Mouse (Mus musculus): Measurements from ENCODE around the gene Kdm5c. TPM values are rescaled to one million over a fixed set of nuclear protein-coding genes. Genes with fewer than 3 reads are reported as not detected.

Gene Kdm5c
- 70.8 and 71.2 TPM in 2 replicates for polyA plus RNA-seq (2011; ENCODE audit: insufficient read depth, insufficient read length, low read depth, missing spikeins)

DNA sequence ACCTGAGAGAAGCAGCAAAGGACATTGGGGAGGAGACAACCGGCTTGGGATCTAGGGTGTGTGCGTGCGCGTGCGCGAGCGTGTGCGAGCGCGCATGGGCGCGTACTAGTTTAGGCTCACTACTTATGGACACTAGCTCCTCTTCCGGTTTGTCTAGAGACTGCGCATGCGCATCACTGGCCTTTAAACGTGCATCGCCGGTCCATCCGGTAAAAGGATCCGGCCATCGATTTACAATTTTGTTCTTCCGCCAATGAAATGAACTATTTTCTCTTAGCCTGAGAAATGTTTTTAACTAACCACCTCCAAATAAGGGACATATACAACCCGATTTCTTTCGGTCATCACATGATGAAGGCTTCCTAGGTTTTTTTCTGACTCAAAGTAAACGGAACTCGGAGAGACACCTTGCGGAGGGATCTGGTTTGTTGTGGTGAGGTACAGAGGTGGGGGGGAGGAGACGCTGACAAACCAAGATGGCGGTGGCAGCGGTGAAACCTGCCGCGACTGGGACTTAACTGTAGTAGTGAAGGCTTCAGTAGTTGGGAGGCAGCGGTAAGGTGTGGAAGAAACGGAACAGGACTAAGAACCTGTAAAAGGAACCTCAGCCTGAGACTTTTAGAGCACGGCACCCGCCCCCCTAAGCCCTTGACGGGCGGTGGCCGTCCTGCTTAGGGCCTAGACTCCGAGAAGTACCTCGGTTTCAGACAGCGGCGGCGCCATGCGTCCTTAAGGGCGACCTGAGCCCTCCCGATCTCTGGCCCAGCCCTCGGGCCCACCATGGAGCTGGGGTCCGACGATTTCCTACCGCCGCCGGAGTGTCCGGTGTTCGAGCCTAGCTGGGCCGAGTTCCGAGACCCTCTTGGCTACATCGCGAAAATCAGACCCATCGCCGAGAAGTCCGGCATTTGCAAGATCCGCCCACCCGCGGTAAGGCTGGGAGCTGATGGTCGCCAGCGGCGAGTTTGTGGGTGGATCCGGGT is at the start of gene Kdm5c:
Kdm5c (plus strand) TSS at position 240 of the 983 bp plus-strand sequence.
- TF ChIP-seq EP300 (IDR thresholded peaks at IDR 0.05; ENCODE audit: insufficient read depth, low read depth, low read length) (no peak), POLR2A (IDR thresholded peaks at IDR 0.05; ENCODE audit: insufficient read depth, low read length) (peak; percentile 24)
- H3K4me1 ChIP-seq (ENCODE audit: control insufficient read depth, insufficient read depth, low read length), result peaks cover 1% of the 10 kb centered on the region
- H3K9ac ChIP-seq (ENCODE audit: low read depth, poor library complexity, severe bottlenecking), result peak within 1 kb of the TSS; percentile 100
- peak within 1 kb of the TSS; percentile 29; the same call in 1 of the 2 replicates for H3K27ac ChIP-seq (ENCODE audit: insufficient read depth, low read length)
- no peaks in the 10 kb centered on the region for H3K27me3 ChIP-seq (ENCODE audit: control insufficient read depth, insufficient read depth, low read length, poor library complexity, severe bottlenecking)
- H3K9me3 ChIP-seq (replicated peaks; ENCODE audit: control insufficient read depth, insufficient read depth, low read length, poor library complexity, severe bottlenecking), result no peaks in the 10 kb centered on the region
- H3K4me3 ChIP-seq (ENCODE audit: low read depth, low read length), result peak within 1 kb of the TSS; percentile 99
- H3K36me3 ChIP-seq (ENCODE audit: control insufficient read depth, insufficient read depth, low read length, poor library complexity, severe bottlenecking), result peaks cover 12% of the 10 kb centered on the region; the same call in 1 of the 2 replicates

DNA sequence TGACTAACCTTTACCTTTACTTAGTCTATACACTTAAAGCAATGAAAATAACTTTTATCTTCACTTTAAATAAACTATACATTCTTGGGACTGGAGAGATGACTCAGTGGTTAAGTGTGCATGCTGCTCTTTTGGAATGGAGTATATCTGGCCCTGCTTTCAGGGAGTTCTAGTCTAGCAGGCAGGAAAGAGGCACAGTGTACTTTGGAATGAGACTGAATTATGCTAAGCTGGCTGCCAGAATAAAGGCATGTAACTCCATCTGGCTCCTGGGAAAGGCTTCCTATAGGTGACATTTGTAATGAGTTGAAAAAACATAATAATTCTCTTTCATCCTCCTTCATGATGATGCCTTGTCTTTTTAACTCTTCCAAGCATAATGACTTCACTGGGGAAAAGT is 45.7 kb upstream of the Kdm5c start:
- no peaks in the 10 kb centered on the region for H3K27me3 ChIP-seq (ENCODE audit: control insufficient read depth, insufficient read depth, low read length, poor library complexity, severe bottlenecking)

DNA sequence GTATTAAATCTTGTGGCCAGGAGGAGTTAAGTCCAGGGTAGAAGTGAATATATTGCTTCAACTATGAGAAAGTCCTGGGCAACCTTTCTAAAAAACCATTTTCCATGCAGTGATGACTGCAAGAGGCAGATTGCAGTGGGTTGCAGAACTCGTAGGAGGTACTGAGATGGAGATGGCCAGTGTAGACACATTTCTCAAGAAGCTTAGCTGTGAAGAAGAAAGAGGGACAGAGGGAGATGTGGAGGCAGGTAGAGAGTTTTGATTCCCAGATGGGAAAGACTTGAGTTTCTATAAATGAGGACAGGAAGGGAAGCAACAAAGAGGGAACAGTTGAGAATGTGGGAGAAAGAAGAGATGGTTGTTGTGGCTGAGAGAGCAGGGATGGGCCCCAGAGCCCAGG is 41.6 kb upstream of the Kdm5c start:
- no peaks in the 10 kb centered on the region for H3K36me3 ChIP-seq (ENCODE audit: control insufficient read depth, insufficient read depth, low read length, poor library complexity, severe bottlenecking)
- TF ChIP-seq CTCF (IDR thresholded peaks at IDR 0.05; ENCODE audit: low read depth, low read length), result no peak
- no peak overlapping the region for H3K4me3 ChIP-seq (ENCODE audit: low read depth, low read length)
- H3K9me3 ChIP-seq (replicated peaks; ENCODE audit: control insufficient read depth, insufficient read depth, low read length, poor library complexity, severe bottlenecking), result no peaks in the 10 kb centered on the region
- H3K4me1 ChIP-seq (ENCODE audit: control insufficient read depth, insufficient read depth, low read length), result no peaks in the 10 kb centered on the region
- H3K9ac ChIP-seq (ENCODE audit: low read depth, poor library complexity, severe bottlenecking), result no peak overlapping the region
- H3K27me3 ChIP-seq (ENCODE audit: control insufficient read depth, insufficient read depth, low read length, poor library complexity, severe bottlenecking), result no peaks in the 10 kb centered on the region
- H3K27ac ChIP-seq (ENCODE audit: insufficient read depth, low read length), result no peak overlapping the region

More for the DNA sequence above, 45.7 kb upstream of the Kdm5c start:
- no peaks in the 10 kb centered on the region for H3K4me1 ChIP-seq (ENCODE audit: control insufficient read depth, insufficient read depth, low read length)
- no peaks in the 10 kb centered on the region for H3K36me3 ChIP-seq (ENCODE audit: control insufficient read depth, insufficient read depth, low read length, poor library complexity, severe bottlenecking)
- H3K9me3 ChIP-seq (replicated peaks; ENCODE audit: control insufficient read depth, insufficient read depth, low read length, poor library complexity, severe bottlenecking), result no peaks in the 10 kb centered on the region
- TF ChIP-seq EP300 (IDR thresholded peaks at IDR 0.05; ENCODE audit: insufficient read depth, low read depth, low read length), result no peak
- TF ChIP-seq CTCF (IDR thresholded peaks at IDR 0.05; ENCODE audit: low read depth, low read length), result no peak
- TF ChIP-seq POLR2A (IDR thresholded peaks at IDR 0.05; ENCODE audit: insufficient read depth, low read length), result no peak
- H3K27ac ChIP-seq (ENCODE audit: insufficient read depth, low read length), result no peak overlapping the region
- no peak overlapping the region for H3K4me3 ChIP-seq (ENCODE audit: low read depth, low read length)
- no peak overlapping the region for H3K9ac ChIP-seq (ENCODE audit: low read depth, poor library complexity, severe bottlenecking)

- H3K27me3 ChIP-seq (ENCODE audit: control insufficient read depth, insufficient read depth, low read length, poor library complexity, severe bottlenecking), result no peaks in the 10 kb centered on the region
- H3K9me3 ChIP-seq (replicated peaks; ENCODE audit: control insufficient read depth, insufficient read depth, low read length, poor library complexity, severe bottlenecking), result no peaks in the 10 kb centered on the region
- no peaks in the 10 kb centered on the region for H3K36me3 ChIP-seq (ENCODE audit: control insufficient read depth, insufficient read depth, low read length, poor library complexity, severe bottlenecking)
- no peak for TF ChIP-seq POLR2A (IDR thresholded peaks at IDR 0.05; ENCODE audit: insufficient read depth, low read length)
- no peak for TF ChIP-seq EP300 (IDR thresholded peaks at IDR 0.05; ENCODE audit: insufficient read depth, low read depth, low read length)
- no peak for TF ChIP-seq CTCF (IDR thresholded peaks at IDR 0.05; ENCODE audit: low read depth, low read length)
- no peak overlapping the region for H3K9ac ChIP-seq (ENCODE audit: low read depth, poor library complexity, severe bottlenecking)
- H3K4me1 ChIP-seq (ENCODE audit: control insufficient read depth, insufficient read depth, low read length), result peaks cover 2% of the 10 kb centered on the region
- no peak overlapping the region for H3K27ac ChIP-seq (ENCODE audit: insufficient read depth, low read length)
- no peak overlapping the region for H3K4me3 ChIP-seq (ENCODE audit: low read depth, low read length)
These were observed 34.8 kb upstream of the Kdm5c start for GRCm38 (mm10) chrX:152197814-152198648.

- Histone ChIP-seq H3K4me1 (ENCODE audit: control insufficient read depth, insufficient read depth, low read length) (peaks cover 2% of the 10 kb centered on the region), H3K9me3 (replicated peaks; ENCODE audit: control insufficient read depth, insufficient read depth, low read length, poor library complexity, severe bottlenecking) (no peaks in the 10 kb centered on the region), H3K27me3 (ENCODE audit: control insufficient read depth, insufficient read depth, low read length, poor library complexity, severe bottlenecking) (no peaks in the 10 kb centered on the region), H3K36me3 (ENCODE audit: control insufficient read depth, insufficient read depth, low read length, poor library complexity, severe bottlenecking) (no peaks in the 10 kb centered on the region), H3K9ac (ENCODE audit: low read depth, poor library complexity, severe bottlenecking) (no peak overlapping the region), H3K27ac (ENCODE audit: insufficient read depth, low read length) (no peak overlapping the region), H3K4me3 (ENCODE audit: low read depth, low read length) (no peak overlapping the region)
- TF ChIP-seq EP300 (IDR thresholded peaks at IDR 0.05; ENCODE audit: insufficient read depth, low read depth, low read length) (no peak), POLR2A (IDR thresholded peaks at IDR 0.05; ENCODE audit: insufficient read depth, low read length) (no peak), CTCF (IDR thresholded peaks at IDR 0.05; ENCODE audit: low read depth, low read length) (no peak)
These were observed 30.9 kb upstream of the Kdm5c start for GRCm38 (mm10) chrX:152201737-152202421.
